In the genomic region with DNA sequence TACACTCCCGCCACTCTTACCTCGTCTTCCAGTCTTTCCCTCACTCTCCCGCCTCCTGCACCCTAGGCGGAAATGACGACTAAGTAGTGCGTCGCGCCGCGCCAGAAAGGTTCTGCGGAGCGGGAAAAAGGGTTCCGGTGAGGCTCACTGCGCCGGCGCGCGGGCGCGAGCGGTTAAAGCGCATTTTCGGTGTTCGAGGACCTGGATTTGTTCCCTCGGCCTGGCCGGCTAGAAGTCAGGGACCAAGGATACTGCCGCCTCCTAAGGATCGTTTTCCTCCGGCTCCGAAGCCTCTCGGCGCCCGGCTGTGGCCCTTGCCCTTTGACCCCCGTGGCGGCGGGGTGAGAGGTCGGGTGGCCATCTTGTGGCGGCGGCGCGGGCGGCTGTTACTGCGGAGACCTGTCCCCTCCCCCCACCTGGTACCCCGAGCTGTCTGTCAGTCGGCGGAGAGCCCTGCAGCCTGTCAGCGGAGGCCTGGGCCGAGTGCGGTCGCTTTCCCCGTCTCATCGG, we compare ENCODE assay signal across 8 mouse cellular contexts. TPM values are rescaled to one million over a fixed set of nuclear protein-coding genes. Genes with fewer than 3 reads are reported as not detected.
DNase-seq lines count a peak whose midpoint lies in the region; ATAC-seq lines count a peak whose summit lies in the region.

A gene (minus strand): TSS at position 80 of the 510 bp plus-strand sequence.
A gene (plus strand): TSS at position 144 of the 510 bp plus-strand sequence.

- peaks cover 42% of the 10 kb centered on the region for H3K4me1 ChIP-seq in hindbrain, embryonic 13.5 days (replicated peaks)

- peak within 1 kb of the TSS; percentile 91 for H3K27ac ChIP-seq in hindbrain, embryonic 13.5 days

- peak; percentile 96 for DNase-seq in NIH3T3 (ENCODE audit: low read depth)
- DNase-seq in cerebellum, postnatal 10 days = peak; percentile 98
- peak; percentile 90 to 92 for DNase-seq in frontal cortex, postnatal 14 days (ENCODE audit: low spot score in 2 of 2)
- peak; percentile 89 to 94 for DNase-seq in layer of hippocampus, postnatal 25 days (ENCODE audit: extremely low spot score in 1 of 2, low spot score in 1 of 2)
- DNase-seq in lung, postnatal 25 days (ENCODE audit: low spot score) = peak; percentile 95
- peak; percentile 96 for DNase-seq in retina, embryonic 14.5 days (ENCODE audit: low spot score)
- DNase-seq in thymus, postnatal 4 days = peak; percentile 95

- WGBS in hindbrain, embryonic 13.5 days = under 1% methylated on average over 52 of the region's 52 CpGs

- no peaks in the 10 kb centered on the region for H3K27me3 ChIP-seq in hindbrain, embryonic 13.5 days

- peak within 1 kb of the TSS; percentile 89 for H3K9ac ChIP-seq in hindbrain, embryonic 13.5 days

- ATAC-seq in hindbrain, embryonic 13.5 days (ENCODE audit: low FRiP score) = peak; percentile 96

- H3K9me3 ChIP-seq in hindbrain, embryonic 13.5 days = no peaks in the 10 kb centered on the region

- H3K4me3 ChIP-seq in hindbrain, embryonic 13.5 days = peak within 1 kb of the TSS; percentile 77

- peak within 1 kb of the TSS; percentile 82 for H3K4me2 ChIP-seq in hindbrain, embryonic 13.5 days

- H3K36me3 ChIP-seq in hindbrain, embryonic 13.5 days = no peaks in the 10 kb centered on the region

RNA-seq across cellular contexts. Expression of the first gene that starts in this region (rescaled TPM):
- polyA plus RNA-seq in hindbrain, embryonic 13.5 days (2015; fragmentation: Nextera tagmentation; extraction: Ambion mirVana) = 17.7 and 18.5 TPM in 2 replicates
- total RNA-seq in layer of hippocampus, postnatal 25 days (2021) = 10 to 100 TPM; 19.3 to 20.0 TPM

RNA-seq across cellular contexts. Expression of the second gene that starts in this region (rescaled TPM):
- polyA plus RNA-seq in hindbrain, embryonic 13.5 days (2015; fragmentation: Nextera tagmentation; extraction: Ambion mirVana) = 37.3 and 39.8 TPM in 2 replicates
- total RNA-seq in layer of hippocampus, postnatal 25 days (2021) = 10 to 100 TPM; 40.6 to 45.5 TPM

Comparison
In these comparisons a context has a peak if more than half of its experiments do, and no peak if none do; other contexts are left out.
1. Peak in every context shown above with its lines: DNase-seq, ATAC-seq, H3K4me3 ChIP-seq and H3K27ac ChIP-seq.